Comparison of ENCODE assay signal across 18 mouse cellular contexts in the genomic region with DNA sequence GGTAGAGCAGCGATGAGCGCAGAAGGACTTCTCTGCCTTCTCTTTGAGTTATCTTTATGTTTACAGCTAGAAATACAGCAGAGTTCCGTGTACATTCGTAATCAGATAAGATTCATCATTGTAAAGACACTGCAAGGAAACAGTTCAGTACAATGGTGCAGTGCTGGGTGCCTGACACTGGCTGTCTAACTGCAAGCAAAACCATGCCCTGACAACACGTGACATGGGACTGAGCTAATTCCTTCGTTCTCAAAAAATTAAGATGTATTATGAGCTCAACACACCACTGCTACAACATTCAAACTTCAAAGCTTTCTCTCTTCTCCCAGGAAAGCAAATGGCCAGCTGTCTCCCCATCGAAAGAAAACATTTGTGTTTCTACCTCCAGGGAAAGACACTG.
DNase-seq lines count a peak whose midpoint lies in the region; ATAC-seq and TF ChIP-seq lines count a peak whose summit lies in the region.
"Had no signal": no experiment of that assay in that cellular context is flagged by ENCODE, and none has a peak within 500 bp of the region (broad histone marks: within the 10 kb centered on the region; RNA-seq: fewer than 3 reads in every experiment).

No protein-coding gene starts in this region.

- H3K4me1 ChIP-seq in heart, embryonic 13.5 days: peaks cover 9% of the 10 kb centered on the region; the same call in 1 of the 2 replicates
- H3K4me1 ChIP-seq in lung, embryonic 15.5 days: peaks cover 13% of the 10 kb centered on the region
- peaks cover 2% of the 10 kb centered on the region; the same call in 1 of the 2 replicates for H3K4me1 ChIP-seq in lung, adult 2 months (ENCODE audit: control insufficient read depth, insufficient read depth, low read length)
- peaks cover 5% of the 10 kb centered on the region; the same call in 1 of the 2 replicates for H3K4me1 ChIP-seq in limb, embryonic 14.5 days (ENCODE audit: control insufficient read depth, insufficient read depth, low read length)
- H3K4me1 ChIP-seq in stomach, postnatal 0 days (replicated peaks; ENCODE audit: control insufficient read depth, insufficient read depth): no peaks in the 10 kb centered on the region
- H3K4me1 ChIP-seq in liver, embryonic 11.5 days (replicated peaks; ENCODE audit: control insufficient read depth, insufficient read depth, low read length): no peaks in the 10 kb centered on the region

- no peak overlapping the region for H3K27ac ChIP-seq in heart, embryonic 13.5 days (replicated peaks)
- H3K27ac ChIP-seq in lung, embryonic 15.5 days: no peak overlapping the region
- no peak overlapping the region for H3K27ac ChIP-seq in limb, embryonic 14.5 days (replicated peaks; ENCODE audit: low read depth, low read length)
- no peak overlapping the region for H3K27ac ChIP-seq in stomach, postnatal 0 days (replicated peaks)
- no peak overlapping the region for H3K27ac ChIP-seq in liver, embryonic 11.5 days (ENCODE audit: low read depth, low read length)

- DNase-seq in heart, postnatal 4 days: no peak
- no peak for DNase-seq in lung, adult 2 months
- no peak for DNase-seq in limb, embryonic 14.5 days (ENCODE audit: low spot score)
- DNase-seq in stomach, postnatal 0 days (ENCODE audit: low spot score): no peak
- DNase-seq in liver, embryonic 11.5 days (ENCODE audit: low spot score): no peak
- DNase-seq: adrenal gland, postnatal 25 days; B cell, adult 2 months; cerebellum, postnatal 25 days; gastrocnemius, postnatal 25 days; heart, postnatal 10 days; kidney, adult 11 months; left cerebral cortex, postnatal 4 days; lung, postnatal 10 days; right cerebral cortex, postnatal 25 days; thymus, postnatal 14 days had no signal

- no peak overlapping the region for H3K9ac ChIP-seq in heart, embryonic 13.5 days
- H3K9ac ChIP-seq in lung, embryonic 15.5 days: no peak overlapping the region
- H3K9ac ChIP-seq in limb, embryonic 14.5 days (ENCODE audit: low read depth, low read length, severe bottlenecking): no peak overlapping the region
- H3K9ac ChIP-seq in stomach, postnatal 0 days (ENCODE audit: low read length): no peak overlapping the region
- H3K9ac ChIP-seq in liver, embryonic 11.5 days (ENCODE audit: low read depth, low read length): no peak overlapping the region

- H3K36me3 ChIP-seq in heart, embryonic 13.5 days: no peaks in the 10 kb centered on the region
- no peaks in the 10 kb centered on the region for H3K36me3 ChIP-seq in lung, embryonic 15.5 days
- H3K36me3 ChIP-seq in limb, embryonic 14.5 days (ENCODE audit: control insufficient read depth, insufficient read depth, low read length): no peaks in the 10 kb centered on the region
- H3K36me3 ChIP-seq in stomach, postnatal 0 days (ENCODE audit: control insufficient read depth, insufficient read depth, low read length): no peaks in the 10 kb centered on the region
- H3K36me3 ChIP-seq in liver, embryonic 11.5 days (ENCODE audit: control insufficient read depth, insufficient read depth, low read length): no peaks in the 10 kb centered on the region

- 42% methylated on average over 7 of the region's 7 CpGs for WGBS in heart, embryonic 13.5 days
- 30% methylated on average over 7 of the region's 7 CpGs for WGBS in lung, embryonic 15.5 days
- WGBS in lung, adult 2 months: 44% methylated on average over 7 of the region's 7 CpGs
- 67% methylated on average over 7 of the region's 7 CpGs for WGBS in limb, embryonic 14.5 days
- 33% methylated on average over 7 of the region's 7 CpGs for WGBS in stomach, postnatal 0 days
- WGBS in liver, embryonic 11.5 days: 61% methylated on average over 7 of the region's 7 CpGs

- TF ChIP-seq EP300 in stomach, postnatal 0 days (optimal IDR thresholded peaks at IDR 0.05): no peak

- peak overlapping the region; percentile 35 for H3K4me2 ChIP-seq in heart, embryonic 13.5 days
- H3K4me2 ChIP-seq in lung, embryonic 15.5 days: peak overlapping the region; percentile 35
- H3K4me2 ChIP-seq in limb, embryonic 14.5 days (replicated peaks; ENCODE audit: low read depth, low read length, severe bottlenecking): no peak overlapping the region
- peak overlapping the region; percentile 24; the same call in 1 of the 2 replicates for H3K4me2 ChIP-seq in stomach, postnatal 0 days (replicated peaks; ENCODE audit: low read depth)
- no peak overlapping the region for H3K4me2 ChIP-seq in liver, embryonic 11.5 days

- ATAC-seq in heart, embryonic 13.5 days (ENCODE audit: extremely low read depth, insufficient number of reproducible peaks, low FRiP score, low TSS enrichment): no peak
- ATAC-seq in lung, embryonic 15.5 days (ENCODE audit: borderline replicate concordance, extremely low read depth, low FRiP score, low TSS enrichment): no peak
- peak; percentile 62; the same call in 1 of the 2 replicates for ATAC-seq in limb, embryonic 14.5 days (ENCODE audit: low FRiP score, low read depth)
- no peak for ATAC-seq in stomach, postnatal 0 days (ENCODE audit: low FRiP score, low TSS enrichment)
- no peak for ATAC-seq in liver, embryonic 11.5 days (replicated peaks; ENCODE audit: low FRiP score)
- ATAC-seq in erythroblast, adult 5-6 weeks (replicated peaks; ENCODE audit: low FRiP score, poor library complexity, severe bottlenecking): no peak

- H3K27me3 ChIP-seq in heart, embryonic 13.5 days (replicated peaks): no peaks in the 10 kb centered on the region
- H3K27me3 ChIP-seq in lung, embryonic 15.5 days: no peaks in the 10 kb centered on the region
- no peaks in the 10 kb centered on the region for H3K27me3 ChIP-seq in limb, embryonic 14.5 days (ENCODE audit: control insufficient read depth, insufficient read depth, low read length)
- no peaks in the 10 kb centered on the region for H3K27me3 ChIP-seq in stomach, postnatal 0 days (ENCODE audit: control insufficient read depth, insufficient read depth, low read length)
- H3K27me3 ChIP-seq in liver, embryonic 11.5 days (replicated peaks; ENCODE audit: control insufficient read depth, insufficient read depth, low read length): no peaks in the 10 kb centered on the region

- no peak overlapping the region for H3K4me3 ChIP-seq in heart, embryonic 13.5 days
- no peak overlapping the region for H3K4me3 ChIP-seq in lung, embryonic 15.5 days
- H3K4me3 ChIP-seq in lung, adult 2 months (replicated peaks; ENCODE audit: extremely low read depth, low read depth, low read length): no peak overlapping the region
- H3K4me3 ChIP-seq in limb, embryonic 14.5 days (replicated peaks; ENCODE audit: low read length): no peak overlapping the region
- H3K4me3 ChIP-seq in stomach, postnatal 0 days (ENCODE audit: low read depth, low read length): no peak overlapping the region
- H3K4me3 ChIP-seq in liver, embryonic 11.5 days (ENCODE audit: low read depth, low read length): no peak overlapping the region

- no peak for TF ChIP-seq CTCF in lung, adult 2 months (IDR thresholded peaks at IDR 0.05; ENCODE audit: insufficient read depth, low read length)
- no peak for TF ChIP-seq CTCF in stomach, postnatal 0 days (IDR thresholded peaks at IDR 0.05; ENCODE audit: low read depth)

- no peak for TF ChIP-seq POLR2A in lung, adult 2 months (IDR thresholded peaks at IDR 0.05; ENCODE audit: borderline replicate concordance, extremely low read depth, low read depth, low read length)
- no peak for TF ChIP-seq POLR2A in limb, embryonic 14.5 days (IDR thresholded peaks at IDR 0.05; ENCODE audit: borderline replicate concordance, extremely low read depth, insufficient read depth, insufficient read length)

- H3K9me3 ChIP-seq in heart, embryonic 13.5 days: no peaks in the 10 kb centered on the region
- H3K9me3 ChIP-seq in lung, embryonic 15.5 days: no peaks in the 10 kb centered on the region
- H3K9me3 ChIP-seq in limb, embryonic 14.5 days (ENCODE audit: control insufficient read depth, low read length): no peaks in the 10 kb centered on the region
- H3K9me3 ChIP-seq in stomach, postnatal 0 days (ENCODE audit: control insufficient read depth, low read length): no peaks in the 10 kb centered on the region
- no peaks in the 10 kb centered on the region for H3K9me3 ChIP-seq in liver, embryonic 11.5 days (ENCODE audit: control insufficient read depth, low read length)

Comparison
In these comparisons a context has a peak if more than half of its experiments do, and no peak if none do; other contexts are left out.
1. H3K4me2 ChIP-seq: peak in heart, embryonic 13.5 days (single experiment), lung, embryonic 15.5 days (single experiment) and stomach, postnatal 0 days (single experiment); none in limb, embryonic 14.5 days (single experiment) and liver, embryonic 11.5 days (single experiment).